Mouse (Mus musculus) limb, embryonic 10.5 days (tissue): ENCODE results near the gene Pacrg. TPM values are rescaled to one million over a fixed set of nuclear protein-coding genes. Genes with fewer than 3 reads are reported as not detected.

Source experiments
- DNase-seq: peaks from one replicate; pipeline ENCODE4 v3.0.0-alpha.2; 2017; ENCODE audit warnings: low spot score
- H3K27ac ChIP-seq: fragments of 300-500 bp; sonication (generic); 2 replicates; pipeline ENCODE4 v1.5.1; 2016; ENCODE audit warnings: mild to moderate bottlenecking
- H3K27me3 ChIP-seq: fragments of 300-500 bp; sonication (generic); 2 replicates; pipeline ENCODE4 v1.6.1; 2016; ENCODE audit warnings: low read depth, mild to moderate bottlenecking; ENCODE audit not compliant: poor library complexity, severe bottlenecking
- H3K36me3 ChIP-seq: fragments of 300-500 bp; sonication (generic); 2 replicates; pipeline ENCODE4 v1.6.1; 2016; ENCODE audit warnings: mild to moderate bottlenecking, moderate library complexity
- H3K4me1 ChIP-seq: fragments of 300-500 bp; sonication (generic); 2 replicates; pipeline ENCODE4 v1.6.1; 2016
- H3K4me3 ChIP-seq: fragments of 300-500 bp; sonication (generic); 2 replicates; pipeline ENCODE4 v1.5.1; 2016; ENCODE audit warnings: mild to moderate bottlenecking, moderate library complexity
- H3K9me3 ChIP-seq: fragments of 300-500 bp; sonication (generic); replicated peaks from 2 replicates; pipeline ENCODE4 v1.6.1; 2016; ENCODE audit warnings: mild to moderate bottlenecking
- WGBS: fragments of 180-500 bp; shearing (Covaris S2); methylation state at CpG from one replicate; pipeline ENCODE4 v1.1.7; 2016; 5-methylcytosine and 5-hydroxymethylcytosine counted together
- polyA plus RNA-seq: library from polyadenylated mRNA; unstranded; fragments of >200 nt; fragmentation: Nextera tagmentation; extraction: Ambion mirVana; gene quantifications from 2 replicates; pipeline ENCODE4 v1.2.1, GENCODE M21; 2016

Gene Pacrg
- polyA plus RNA-seq, 1 experiment from 2014 or later = 1.3 TPM

DNA sequence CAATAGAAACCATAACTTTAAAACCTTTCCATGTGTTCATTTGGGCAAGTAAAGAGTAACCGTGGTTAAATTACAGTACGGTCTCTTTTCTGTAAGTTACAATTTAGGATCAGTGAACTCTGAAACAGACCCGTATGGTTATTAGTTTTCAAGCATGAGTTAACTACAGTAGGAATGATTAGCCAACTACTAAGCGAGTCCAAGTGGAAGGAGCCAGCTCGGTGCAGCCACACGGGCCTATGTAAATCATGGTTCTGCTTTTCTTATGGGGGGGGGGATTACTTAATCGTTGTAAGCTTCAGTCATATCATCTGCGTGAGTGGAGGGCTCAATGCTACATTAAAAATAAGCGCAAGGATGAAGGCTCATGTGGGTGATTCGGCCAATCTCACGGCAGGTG, 204.6 kb downstream of the Pacrg start:
- no peaks in the 10 kb centered on the region for H3K36me3 ChIP-seq
- H3K4me3 ChIP-seq = no peak overlapping the region
- H3K27ac ChIP-seq = no peak overlapping the region
- H3K27me3 ChIP-seq = no peaks in the 10 kb centered on the region
- WGBS = 95% methylated on average over 11 of the region's 11 CpGs
- H3K4me1 ChIP-seq = no peaks in the 10 kb centered on the region
- no peaks in the 10 kb centered on the region for H3K9me3 ChIP-seq
- DNase-seq = no peak

GRCm38 (mm10) chr17:10635046-10635445, 205.1 kb downstream of the Pacrg start:
- no peaks in the 10 kb centered on the region for H3K27me3 ChIP-seq
- no peak overlapping the region for H3K27ac ChIP-seq
- no peaks in the 10 kb centered on the region for H3K36me3 ChIP-seq
- no peak overlapping the region for H3K4me3 ChIP-seq
- 92% methylated on average over 6 of the region's 6 CpGs for WGBS
- no peaks in the 10 kb centered on the region for H3K4me1 ChIP-seq
- no peaks in the 10 kb centered on the region for H3K9me3 ChIP-seq
- DNase-seq = no peak

DNA sequence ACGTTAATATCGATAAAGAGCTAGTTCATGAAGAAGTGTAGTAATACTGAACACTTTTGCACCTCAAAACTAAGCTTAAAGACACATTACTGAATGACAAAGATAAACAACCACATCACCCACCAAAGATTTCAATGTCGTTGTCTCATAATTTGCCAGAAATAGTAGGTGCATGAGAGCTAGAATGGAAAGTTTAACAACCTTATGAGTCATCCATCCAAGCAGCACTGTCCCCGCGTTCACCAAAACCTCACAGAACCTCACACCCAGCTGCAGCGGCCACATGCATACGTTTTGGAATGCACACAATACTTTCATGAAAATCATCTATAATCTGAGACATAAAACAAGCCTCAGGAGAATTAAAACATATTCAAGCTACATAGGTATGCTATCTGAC, 206.3 kb downstream of the Pacrg start:
- Histone ChIP-seq H3K4me3 (no peak overlapping the region), H3K27me3 (no peaks in the 10 kb centered on the region), H3K4me1 (no peaks in the 10 kb centered on the region), H3K27ac (no peak overlapping the region), H3K9me3 (no peaks in the 10 kb centered on the region), H3K36me3 (no peaks in the 10 kb centered on the region)
- WGBS = 93% methylated on average over 7 of the region's 7 CpGs
- no peak for DNase-seq

DNA sequence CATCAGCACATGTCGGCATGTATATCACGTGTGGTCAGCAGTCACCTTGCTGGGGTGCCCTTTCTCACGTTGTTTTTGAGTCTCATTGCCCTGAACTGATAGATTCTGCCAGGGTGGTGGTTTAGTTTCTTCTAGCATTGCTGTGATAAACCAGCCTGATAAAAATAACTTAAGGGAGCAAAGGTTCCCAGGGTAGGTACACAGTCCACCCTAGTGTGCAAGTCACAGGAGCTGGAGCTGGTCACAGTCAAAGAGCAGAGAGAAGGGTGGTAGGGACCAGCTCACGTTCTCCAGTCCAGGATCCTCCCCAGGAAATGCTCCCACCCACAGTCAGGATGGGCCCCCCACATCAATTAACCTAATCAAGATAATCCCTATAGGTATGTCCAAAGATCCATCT, 211.9 kb downstream of the Pacrg start:
- no peak overlapping the region for H3K27ac ChIP-seq
- no peaks in the 10 kb centered on the region for H3K4me1 ChIP-seq
- no peaks in the 10 kb centered on the region for H3K36me3 ChIP-seq
- H3K4me3 ChIP-seq = no peak overlapping the region
- DNase-seq = no peak
- WGBS = 83% methylated on average over 4 of the region's 4 CpGs
- no peaks in the 10 kb centered on the region for H3K27me3 ChIP-seq
- H3K9me3 ChIP-seq = no peaks in the 10 kb centered on the region

DNA sequence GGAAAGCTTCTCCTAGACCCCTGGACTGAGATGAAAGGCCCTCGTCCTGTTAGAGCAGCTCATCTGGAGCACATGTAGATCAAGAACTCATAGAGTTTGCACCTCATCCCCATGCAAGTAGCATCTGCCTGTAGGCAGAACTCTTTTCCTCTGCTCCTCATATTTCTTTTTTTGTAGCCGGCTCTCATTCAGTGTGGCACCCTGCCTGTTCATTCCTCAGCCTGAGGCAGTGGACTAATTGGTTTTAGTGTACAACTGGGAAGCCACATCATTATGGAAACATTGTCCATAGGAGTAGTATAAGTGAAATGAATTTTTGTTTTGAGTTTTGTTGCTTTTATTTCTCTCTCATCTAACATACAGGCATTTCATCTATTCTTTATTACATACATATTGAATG, 212.6 kb downstream of the Pacrg start:
- H3K36me3 ChIP-seq = no peaks in the 10 kb centered on the region
- H3K27me3 ChIP-seq = no peaks in the 10 kb centered on the region
- 67% methylated on average over 2 of the region's 2 CpGs for WGBS
- no peak overlapping the region for H3K27ac ChIP-seq
- H3K9me3 ChIP-seq = no peaks in the 10 kb centered on the region
- H3K4me1 ChIP-seq = no peaks in the 10 kb centered on the region
- DNase-seq = no peak
- no peak overlapping the region for H3K4me3 ChIP-seq

- Histone ChIP-seq H3K27ac (no peak overlapping the region), H3K9me3 (no peaks in the 10 kb centered on the region), H3K4me1 (no peaks in the 10 kb centered on the region), H3K27me3 (no peaks in the 10 kb centered on the region), H3K4me3 (no peak overlapping the region), H3K36me3 (no peaks in the 10 kb centered on the region)
- 79% methylated on average over 13 of the region's 13 CpGs for WGBS
- no peak for DNase-seq
Measured at GRCm38 (mm10) chr17:10626299-10627095, 213.6 kb downstream of the Pacrg start.

GRCm38 (mm10) chr17:10624699-10625424, 215.2 kb downstream of the Pacrg start:
- no peak overlapping the region for H3K27ac ChIP-seq
- H3K4me1 ChIP-seq = no peaks in the 10 kb centered on the region
- no peaks in the 10 kb centered on the region for H3K27me3 ChIP-seq
- no peak for DNase-seq
- H3K9me3 ChIP-seq = no peaks in the 10 kb centered on the region
- no peak overlapping the region for H3K4me3 ChIP-seq
- 89% methylated on average over 6 of the region's 6 CpGs for WGBS
- no peaks in the 10 kb centered on the region for H3K36me3 ChIP-seq

DNA sequence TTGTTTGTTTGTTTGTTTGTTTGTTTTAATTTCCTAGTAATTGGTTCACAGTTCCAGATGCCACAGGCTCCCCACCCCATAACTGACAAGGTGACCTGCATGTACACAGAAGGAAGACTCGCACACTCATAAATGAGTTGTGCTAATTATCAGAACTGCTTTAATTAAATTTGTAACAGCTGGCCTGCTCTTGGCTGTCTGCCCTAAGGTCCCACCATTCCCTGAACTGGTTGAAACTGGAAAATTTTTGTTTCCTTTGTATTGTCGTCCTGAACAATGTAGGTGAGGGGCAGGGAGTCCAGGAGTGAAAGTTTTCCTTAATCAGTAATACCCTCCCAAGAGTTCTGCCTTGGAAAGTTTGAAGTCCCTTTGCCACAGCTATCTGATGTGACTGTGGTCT, 219.5 kb downstream of the Pacrg start:
- no peak overlapping the region for H3K4me3 ChIP-seq
- WGBS = 72% methylated on average over 2 of the region's 2 CpGs
- no peaks in the 10 kb centered on the region for H3K36me3 ChIP-seq
- no peaks in the 10 kb centered on the region for H3K27me3 ChIP-seq
- DNase-seq = no peak
- H3K9me3 ChIP-seq = no peaks in the 10 kb centered on the region
- no peak overlapping the region for H3K27ac ChIP-seq
- no peaks in the 10 kb centered on the region for H3K4me1 ChIP-seq

DNA sequence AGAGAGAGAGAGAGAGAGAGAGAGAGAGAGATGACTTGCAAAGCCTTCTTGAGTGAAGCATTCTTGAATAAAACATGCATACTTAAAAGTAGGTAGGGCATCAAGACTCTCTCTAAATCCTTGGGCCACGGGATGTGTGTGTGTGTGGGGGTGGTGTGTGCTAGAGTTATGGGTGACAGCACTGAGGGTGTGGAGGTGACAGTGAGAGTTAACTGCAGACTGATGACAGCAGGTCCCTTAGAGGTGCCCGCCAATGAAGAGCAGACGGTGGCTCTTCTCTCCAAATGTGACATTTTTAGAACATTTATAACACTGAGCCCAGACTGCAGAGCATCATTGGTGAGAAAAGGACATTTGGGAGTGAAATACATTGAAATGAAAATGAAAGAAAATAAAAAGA, 220.2 kb downstream of the Pacrg start:
- Histone ChIP-seq H3K27me3 (no peaks in the 10 kb centered on the region), H3K4me3 (no peak overlapping the region), H3K4me1 (no peaks in the 10 kb centered on the region), H3K9me3 (no peaks in the 10 kb centered on the region), H3K36me3 (no peaks in the 10 kb centered on the region), H3K27ac (no peak overlapping the region)
- 65% methylated on average over 3 of the region's 3 CpGs for WGBS
- no peak for DNase-seq

DNA sequence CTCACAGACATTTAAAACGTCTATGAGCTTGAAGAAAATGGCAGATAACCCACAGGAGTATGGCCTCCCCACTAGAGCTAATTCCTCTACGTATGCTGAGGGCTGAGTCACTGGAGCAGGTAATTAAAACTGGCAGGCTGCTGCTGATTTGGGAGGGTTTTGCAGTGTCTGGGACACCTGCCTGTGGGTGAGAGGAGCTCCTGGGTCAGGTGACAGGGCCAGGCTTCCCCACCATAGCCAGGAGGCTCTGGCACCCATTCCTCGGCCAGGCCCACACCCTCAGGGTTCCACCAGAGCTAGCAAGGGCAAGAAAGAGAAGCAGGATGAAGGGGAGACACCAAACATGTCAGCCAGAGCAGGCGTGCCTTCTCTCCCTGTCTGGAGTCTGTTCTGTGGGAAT, 222.5 kb downstream of the Pacrg start:
- Histone ChIP-seq H3K27ac (no peak overlapping the region), H3K4me1 (no peaks in the 10 kb centered on the region), H3K27me3 (no peaks in the 10 kb centered on the region), H3K9me3 (no peaks in the 10 kb centered on the region), H3K4me3 (no peak overlapping the region), H3K36me3 (no peaks in the 10 kb centered on the region)
- no peak for DNase-seq
- 57% methylated on average over 4 of the region's 4 CpGs for WGBS

DNA sequence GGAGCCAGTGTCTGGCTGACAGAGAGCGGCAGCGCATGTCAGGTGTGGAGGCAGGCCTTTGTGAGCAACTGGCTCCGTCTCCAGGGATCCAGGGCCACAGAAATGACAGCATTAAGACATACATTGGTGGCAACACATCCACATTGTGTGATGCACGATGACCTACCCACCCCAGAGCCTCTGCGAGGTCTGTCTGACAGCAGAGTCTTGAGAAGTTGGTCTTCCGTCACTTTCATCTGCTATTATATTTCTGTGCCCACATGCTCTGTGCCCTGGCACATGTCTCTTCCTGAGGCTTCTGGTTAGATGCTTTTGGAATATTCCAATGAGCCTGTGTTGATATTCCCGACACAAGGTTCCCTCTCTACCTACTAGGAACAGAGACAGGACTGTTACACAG, 224.5 kb downstream of the Pacrg start:
- H3K27me3 ChIP-seq = no peaks in the 10 kb centered on the region
- 94% methylated on average over 7 of the region's 7 CpGs for WGBS

DNA sequence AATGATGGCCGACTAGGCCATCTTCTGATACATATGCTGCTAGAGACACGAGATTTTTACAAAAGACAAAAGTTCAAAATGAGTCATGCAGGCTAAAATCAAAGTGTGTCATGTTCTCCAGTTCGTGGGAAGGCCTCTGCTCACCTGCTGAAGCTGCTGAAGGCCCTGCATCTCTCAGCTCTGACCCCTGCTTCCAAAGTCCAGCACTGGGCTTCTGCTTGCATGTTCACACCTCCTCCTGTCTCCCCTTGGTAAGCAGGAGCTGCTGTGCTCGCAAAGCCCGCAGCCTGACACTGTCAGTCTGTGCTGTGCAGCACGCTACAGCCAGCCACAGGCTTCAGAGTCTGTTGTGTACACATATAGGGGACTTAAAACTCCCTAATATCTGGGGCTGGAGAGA, 225.4 kb downstream of the Pacrg start:
- Histone ChIP-seq H3K36me3 (no peaks in the 10 kb centered on the region), H3K27ac (no peak overlapping the region), H3K9me3 (no peaks in the 10 kb centered on the region), H3K4me1 (no peaks in the 10 kb centered on the region), H3K4me3 (no peak overlapping the region), H3K27me3 (no peaks in the 10 kb centered on the region)
- DNase-seq = no peak
- 82% methylated on average over 6 of the region's 6 CpGs for WGBS

More for the DNA sequence above, 224.5 kb downstream of the Pacrg start:
- Histone ChIP-seq H3K4me3 (no peak overlapping the region), H3K9me3 (no peaks in the 10 kb centered on the region), H3K36me3 (no peaks in the 10 kb centered on the region), H3K27ac (no peak overlapping the region), H3K4me1 (no peaks in the 10 kb centered on the region)
- no peak for DNase-seq

GRCm38 (mm10) chr17:10611626-10612025, 228.5 kb downstream of the Pacrg start:
- Histone ChIP-seq H3K36me3 (no peaks in the 10 kb centered on the region), H3K4me1 (no peaks in the 10 kb centered on the region), H3K27ac (no peak overlapping the region), H3K27me3 (no peaks in the 10 kb centered on the region), H3K4me3 (no peak overlapping the region), H3K9me3 (no peaks in the 10 kb centered on the region)
- WGBS = 59% methylated on average over 3 of the region's 3 CpGs
- DNase-seq = no peak
